Mouse (Mus musculus) testis, adult 2 months (tissue): ENCODE results near the gene Nlk.

Experiments
- CTCF ChIP-seq: fragments of 200-500 bp; IDR thresholded peaks from 2 replicates; pipeline ENCODE4 v1.5.1; 2012; ENCODE audit warnings: low read depth, mild to moderate bottlenecking, inconsistent platforms, low read length, moderate library complexity; ENCODE audit not compliant: control insufficient read depth, insufficient read depth, insufficient replicate concordance
- POLR2A ChIP-seq: fragments of 200-500 bp; IDR thresholded peaks from 2 replicates; pipeline ENCODE4 v1.6.1; 2012; ENCODE audit warnings: low read depth, mild to moderate bottlenecking, inconsistent platforms, low read length, moderate library complexity; ENCODE audit not compliant: control insufficient read depth

DNA sequence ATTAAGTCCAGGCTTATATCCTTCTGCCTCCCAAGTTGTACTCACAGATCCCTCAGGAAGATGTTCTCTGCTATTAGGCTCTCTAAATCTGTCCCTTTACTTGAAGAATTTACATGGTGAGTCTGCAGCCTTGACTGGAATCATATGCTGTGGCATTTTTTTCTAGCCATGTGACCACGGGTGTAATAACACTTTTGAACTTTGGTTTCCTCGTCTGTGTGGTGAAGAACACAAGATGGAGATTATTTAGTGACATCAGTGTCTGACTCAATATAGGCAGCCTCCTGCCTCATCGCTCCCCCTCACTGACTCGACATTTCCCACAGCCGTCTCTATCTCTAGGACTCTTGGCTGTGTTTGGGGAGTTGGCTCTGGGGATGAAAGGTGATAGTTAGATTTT lies 5.9 kb upstream of the Nlk start:
- TF ChIP-seq POLR2A (no peak), CTCF (no peak)
